11 mouse cellular contexts compared by ENCODE assay signal in the genomic region with DNA sequence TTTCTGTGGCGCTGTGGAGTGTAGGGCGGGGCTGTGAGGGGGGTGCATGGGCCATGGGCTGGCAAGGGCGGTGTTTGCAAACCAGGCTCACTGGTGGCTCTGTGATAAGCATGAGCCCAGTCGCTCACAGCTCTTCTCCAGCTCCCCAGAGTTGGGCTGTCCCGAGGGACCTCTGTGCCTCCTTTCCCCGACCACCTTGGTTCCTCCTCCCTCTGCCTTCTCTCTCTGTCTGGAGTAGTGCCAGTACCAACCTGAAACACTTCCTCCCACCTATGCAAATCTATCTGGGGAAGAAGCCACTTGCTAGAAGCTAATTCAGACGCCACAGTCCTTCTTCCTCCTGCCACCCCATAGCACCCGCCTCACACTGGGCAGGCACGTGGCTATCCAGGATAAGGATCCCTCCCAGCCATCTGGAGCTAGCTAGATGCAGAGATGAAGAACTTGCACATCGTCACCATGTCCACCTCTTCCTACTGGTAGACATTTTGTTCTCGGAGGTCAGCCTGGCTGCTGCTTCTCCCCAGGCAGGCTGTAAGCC. TPM values are rescaled to one million over a fixed set of nuclear protein-coding genes. Genes with fewer than 3 reads are reported as not detected.
DNase-seq lines count a peak whose midpoint lies in the region; ATAC-seq and TF ChIP-seq lines count a peak whose summit lies in the region.
"Had no signal": no experiment of that assay in that cellular context is flagged by ENCODE, and none has a peak within 500 bp of the region (broad histone marks: within the 10 kb centered on the region; RNA-seq: fewer than 3 reads in every experiment).

No protein-coding gene starts in this region.

- TF ChIP-seq CTCF in intestine, postnatal 0 days (IDR thresholded peaks at IDR 0.05; ENCODE audit: low read depth) = no peak

- H3K9me3 ChIP-seq in intestine, embryonic 15.5 days = no peaks in the 10 kb centered on the region
- H3K9me3 ChIP-seq in intestine, postnatal 0 days (ENCODE audit: control insufficient read depth) = no peaks in the 10 kb centered on the region
- H3K9me3 ChIP-seq: G1E; hindbrain, embryonic 15.5 days had no signal

- peak; percentile 80 for DNase-seq in c-Kit-negative CD71-positive TER-119-positive erythroid progenitor cells, embryonic 14.5 days (ENCODE audit: low read depth, low spot score)
- DNase-seq in left cerebral cortex, postnatal 14 days (ENCODE audit: low spot score in 2 of 2) = peak; percentile 48 to 53
- DNase-seq in right cerebral cortex, postnatal 25 days = peak; percentile 67
- no peak for DNase-seq in yolk sac, embryonic 10.5 days (ENCODE audit: low spot score)
- no peak for DNase-seq in adrenal gland, postnatal 14 days
- DNase-seq: forebrain, postnatal 0 days had no signal

- no peak overlapping the region for H3K9ac ChIP-seq in intestine, embryonic 15.5 days
- no peak overlapping the region for H3K9ac ChIP-seq in intestine, postnatal 0 days (ENCODE audit: low read depth, low read length)
- H3K9ac ChIP-seq: forebrain, postnatal 0 days; hindbrain, embryonic 15.5 days had no signal

- H3K36me3 ChIP-seq in intestine, embryonic 15.5 days = no peaks in the 10 kb centered on the region
- H3K36me3 ChIP-seq in intestine, postnatal 0 days (ENCODE audit: control insufficient read depth, insufficient read depth) = no peaks in the 10 kb centered on the region; the same call in 1 of the 2 replicates
- H3K36me3 ChIP-seq: G1E; hindbrain, embryonic 15.5 days had no signal

- H3K27me3 ChIP-seq in intestine, embryonic 15.5 days (replicated peaks) = no peaks in the 10 kb centered on the region
- H3K27me3 ChIP-seq in intestine, postnatal 0 days (replicated peaks; ENCODE audit: control insufficient read depth, insufficient read depth, low read length) = no peaks in the 10 kb centered on the region
- H3K27me3 ChIP-seq: hindbrain, embryonic 15.5 days had no signal

- H3K4me3 ChIP-seq in intestine, embryonic 15.5 days (replicated peaks) = no peak overlapping the region
- H3K4me3 ChIP-seq in intestine, postnatal 0 days (ENCODE audit: low read depth, low read length) = no peak overlapping the region
- H3K4me3 ChIP-seq: hindbrain, embryonic 15.5 days had no signal

- no peak overlapping the region for H3K27ac ChIP-seq in intestine, embryonic 15.5 days
- no peak overlapping the region for H3K27ac ChIP-seq in intestine, postnatal 0 days (ENCODE audit: low read depth, low read length)

- ATAC-seq in intestine, embryonic 15.5 days = peak; percentile 69; the same call in 1 of the 2 replicates
- no peak for ATAC-seq in intestine, postnatal 0 days
- ATAC-seq in inflammation-experienced regulatory T-cells, adult 6 months = no peak
- ATAC-seq: forebrain, postnatal 0 days had no signal

- peaks cover 26% of the 10 kb centered on the region for H3K4me1 ChIP-seq in intestine, embryonic 15.5 days (replicated peaks)
- H3K4me1 ChIP-seq in intestine, postnatal 0 days (replicated peaks; ENCODE audit: control insufficient read depth, insufficient read depth, low read length) = no peaks in the 10 kb centered on the region

- H3K4me2 ChIP-seq in intestine, embryonic 15.5 days (replicated peaks) = no peak overlapping the region
- H3K4me2 ChIP-seq in intestine, postnatal 0 days (replicated peaks; ENCODE audit: low read depth) = no peak overlapping the region
- H3K4me2 ChIP-seq: hindbrain, embryonic 15.5 days had no signal

- intact Hi-C loops in left cerebral cortex, postnatal 14 days (cut with DNase I) = loop anchor here (5.0 kb wide), 1 partner anchor 81 kb away; no protein-coding TSS in a partner anchor

- 77% methylated on average over 11 of the region's 11 CpGs for WGBS in intestine, embryonic 15.5 days
- 76% methylated on average over 11 of the region's 11 CpGs for WGBS in intestine, postnatal 0 days

RNA-seq across cellular contexts. Expression of a gene that starts 7.1 kb away (rescaled TPM):
- polyA plus RNA-seq in intestine, embryonic 15.5 days (2015; fragmentation: Nextera tagmentation; extraction: Ambion mirVana) = 71.6 and 75.9 TPM in 2 replicates
- 65.4 and 78.2 TPM in 2 replicates for polyA plus RNA-seq in intestine, postnatal 0 days (2015; fragmentation: Nextera tagmentation; extraction: Ambion mirVana)
- total RNA-seq in left cerebral cortex, postnatal 14 days (2021) = 100 to 1,000 TPM; 152 to 153 TPM
- 1 to 10 TPM in 2 of 3 experiments, not detected in 1; 1.2 to 2.3 TPM for polyA plus RNA-seq in inflammation-experienced regulatory T-cells, adult 6 months (2017; shearing (Covaris generic))
- 232 and 279 TPM in 2 replicates for total RNA-seq in adrenal gland, postnatal 14 days (2021)

Comparison
In these comparisons a context has a peak if more than half of its experiments do, and no peak if none do; other contexts are left out.
1. DNase-seq: peak in c-Kit-negative CD71-positive TER-119-positive erythroid progenitor cells, embryonic 14.5 days (single experiment), left cerebral cortex, postnatal 14 days (2 of 2) and right cerebral cortex, postnatal 25 days (single experiment); none in yolk sac, embryonic 10.5 days (single experiment) and adrenal gland, postnatal 14 days (single experiment).
2. RNA of a gene that starts 7.1 kb away (polyA plus RNA-seq): 71.6 to 75.9 TPM in intestine, embryonic 15.5 days and 65.4 to 78.2 TPM in intestine, postnatal 0 days; 1.2 to 2.3 TPM in inflammation-experienced regulatory T-cells, adult 6 months; every median in the first group is over 10 times any median in the second.